Mouse (Mus musculus) embryonic facial prominence, embryonic 12.5 days (tissue): Measurements from ENCODE around the gene Nkx2-2. TPM values are rescaled to one million over a fixed set of nuclear protein-coding genes. Genes with fewer than 3 reads are reported as not detected.
A peak's percentile ranks its signal among the peaks of the same experiment; 100 is the strongest.

ENCODE experiments used
- ATAC-seq: fragments of 200-750 bp; cut with Nextera tagmentation; 2 replicates; pipeline ENCODE4 v1.8.0; 2017; ENCODE audit not compliant: insufficient number of reproducible peaks, insufficient read depth, low FRiP score, low TSS enrichment
- H3K27ac ChIP-seq: fragments of 300-500 bp; sonication (generic); 2 replicates; pipeline ENCODE4 v1.5.1; 2016; ENCODE audit warnings: mild to moderate bottlenecking
- H3K27me3 ChIP-seq: fragments of 300-500 bp; sonication (generic); 2 replicates; pipeline ENCODE4 v1.6.1; 2016; ENCODE audit warnings: mild to moderate bottlenecking, moderate library complexity
- H3K36me3 ChIP-seq: fragments of 300-500 bp; sonication (generic); 2 replicates; pipeline ENCODE4 v1.6.1; 2016; ENCODE audit warnings: mild to moderate bottlenecking
- H3K4me1 ChIP-seq: fragments of 300-500 bp; sonication (generic); 2 replicates; pipeline ENCODE4 v1.6.1; 2016
- H3K4me2 ChIP-seq: fragments of 300-500 bp; sonication (generic); replicated peaks from 2 replicates; pipeline ENCODE4 v1.6.1; 2016; ENCODE audit warnings: mild to moderate bottlenecking, moderate library complexity
- H3K4me3 ChIP-seq: fragments of 300-500 bp; sonication (generic); 2 replicates; pipeline ENCODE4 v1.5.1; 2016; ENCODE audit warnings: mild to moderate bottlenecking
- H3K9ac ChIP-seq: fragments of 300-500 bp; sonication (generic); 2 replicates; pipeline ENCODE4 v1.6.1; 2016; ENCODE audit warnings: mild to moderate bottlenecking, moderate library complexity
- H3K9me3 ChIP-seq: fragments of 300-500 bp; sonication (generic); 2 replicates; pipeline ENCODE4 v1.6.1; 2016; ENCODE audit warnings: mild to moderate bottlenecking, moderate library complexity
- WGBS: fragments of 180-500 bp; shearing (Covaris S2); methylation state at CpG from one replicate; pipeline ENCODE4 v1.1.7; 2016; 5-methylcytosine and 5-hydroxymethylcytosine counted together
- polyA plus RNA-seq: library from polyadenylated mRNA; unstranded; fragments of >200 nt; fragmentation: Nextera tagmentation; extraction: Ambion mirVana; gene quantifications from 2 replicates; pipeline ENCODE4 v1.2.1, GENCODE M21; 2016

The Nkx2-2 gene
- 0.24 and 0.33 TPM in 2 replicates for polyA plus RNA-seq

GRCm38 (mm10) chr2:147193271-147194255 lies at the start of gene Nkx2-2:
Gene Nkx2-2, minus strand, starts transcription at chr2:147194243.
- no peak within 1 kb of the TSS for H3K27ac ChIP-seq
- H3K4me1 ChIP-seq = peaks cover 15% of the 10 kb centered on the region
- peaks cover 97% of the 10 kb centered on the region for H3K27me3 ChIP-seq
- ATAC-seq = no peak
- H3K36me3 ChIP-seq = no peaks in the 10 kb centered on the region
- H3K4me3 ChIP-seq = peak within 1 kb of the TSS; percentile 33
- H3K4me2 ChIP-seq = peak within 1 kb of the TSS; percentile 63
- under 1% methylated on average over 54 of the region's 54 CpGs for WGBS
- H3K9me3 ChIP-seq = no peaks in the 10 kb centered on the region
- H3K9ac ChIP-seq = no peak within 1 kb of the TSS

- Histone ChIP-seq H3K9ac (no peak overlapping the region), H3K9me3 (no peaks in the 10 kb centered on the region), H3K27me3 (no peaks in the 10 kb centered on the region), H3K4me3 (no peak overlapping the region), H3K36me3 (no peaks in the 10 kb centered on the region), H3K27ac (no peak overlapping the region), H3K4me2 (no peak overlapping the region), H3K4me1 (no peaks in the 10 kb centered on the region)
- WGBS = 86% methylated on average over 25 of the region's 25 CpGs
- no peak for ATAC-seq
These were observed 41.8 kb upstream of the Nkx2-2 start for GRCm38 (mm10) chr2:147235707-147236290.

GRCm38 (mm10) chr2:147231175-147231574 lies 37.1 kb upstream of the Nkx2-2 start:
- 79% methylated on average over 5 of the region's 5 CpGs for WGBS
- no peak overlapping the region for H3K27ac ChIP-seq

GRCm38 (mm10) chr2:147205076-147205615 lies 11.1 kb upstream of the Nkx2-2 start:
- no peaks in the 10 kb centered on the region for H3K9me3 ChIP-seq
- peaks cover 4% of the 10 kb centered on the region; the same call in 1 of the 2 replicates for H3K27me3 ChIP-seq
- no peak overlapping the region for H3K27ac ChIP-seq
- no peak overlapping the region for H3K4me2 ChIP-seq
- no peak overlapping the region for H3K9ac ChIP-seq
- H3K4me1 ChIP-seq = no peaks in the 10 kb centered on the region
- ATAC-seq = no peak
- no peaks in the 10 kb centered on the region for H3K36me3 ChIP-seq
- 25% methylated on average over 4 of the region's 4 CpGs for WGBS
- no peak overlapping the region for H3K4me3 ChIP-seq

More at GRCm38 (mm10) chr2:147231175-147231574, 37.1 kb upstream of the Nkx2-2 start:
- no peak for ATAC-seq
- Histone ChIP-seq H3K4me1 (no peaks in the 10 kb centered on the region), H3K9ac (no peak overlapping the region), H3K36me3 (no peaks in the 10 kb centered on the region), H3K9me3 (no peaks in the 10 kb centered on the region), H3K4me3 (no peak overlapping the region), H3K27me3 (no peaks in the 10 kb centered on the region), H3K4me2 (no peak overlapping the region)

GRCm38 (mm10) chr2:147194711-147195615 lies 920 bp upstream of the Nkx2-2 start:
- peak; percentile 64 for ATAC-seq
- under 1% methylated on average over 71 of the region's 71 CpGs for WGBS

GRCm38 (mm10) chr2:147192731-147193130 lies 1.3 kb downstream of the Nkx2-2 start:
- H3K4me3 ChIP-seq = no peak overlapping the region
- no peaks in the 10 kb centered on the region for H3K9me3 ChIP-seq
- no peak overlapping the region for H3K4me2 ChIP-seq
- peaks cover 97% of the 10 kb centered on the region for H3K27me3 ChIP-seq
- ATAC-seq = no peak
- H3K27ac ChIP-seq = no peak overlapping the region
- H3K9ac ChIP-seq = no peak overlapping the region
- peaks cover 15% of the 10 kb centered on the region for H3K4me1 ChIP-seq
- H3K36me3 ChIP-seq = no peaks in the 10 kb centered on the region
- 2% methylated on average over 13 of the region's 13 CpGs for WGBS

More at GRCm38 (mm10) chr2:147194711-147195615, 920 bp upstream of the Nkx2-2 start:
- Histone ChIP-seq H3K4me1 (peaks cover 15% of the 10 kb centered on the region), H3K9me3 (no peaks in the 10 kb centered on the region), H3K9ac (no peak overlapping the region), H3K27ac (no peak overlapping the region), H3K36me3 (no peaks in the 10 kb centered on the region), H3K27me3 (peaks cover 90% of the 10 kb centered on the region), H3K4me2 (peak overlapping the region; percentile 63), H3K4me3 (peak overlapping the region; percentile 33)

- Histone ChIP-seq H3K27ac (no peak overlapping the region), H3K36me3 (no peaks in the 10 kb centered on the region), H3K4me3 (no peak overlapping the region), H3K9me3 (no peaks in the 10 kb centered on the region), H3K9ac (no peak overlapping the region), H3K4me1 (peaks cover 18% of the 10 kb centered on the region), H3K4me2 (no peak overlapping the region), H3K27me3 (peaks cover 99% of the 10 kb centered on the region)
- WGBS = under 1% methylated on average over 27 of the region's 27 CpGs
- ATAC-seq = no peak
These were observed 3.6 kb downstream of the Nkx2-2 start for GRCm38 (mm10) chr2:147190316-147191021.

GRCm38 (mm10) chr2:147189546-147190315 lies 4.3 kb downstream of the Nkx2-2 start:
- no peak overlapping the region for H3K4me2 ChIP-seq
- H3K4me1 ChIP-seq = peaks cover 12% of the 10 kb centered on the region
- no peak overlapping the region for H3K9ac ChIP-seq
- no peaks in the 10 kb centered on the region for H3K9me3 ChIP-seq
- H3K4me3 ChIP-seq = no peak overlapping the region
- no peak for ATAC-seq
- H3K27me3 ChIP-seq = peaks cover 95% of the 10 kb centered on the region
- H3K36me3 ChIP-seq = no peaks in the 10 kb centered on the region
- no peak overlapping the region for H3K27ac ChIP-seq
- under 1% methylated on average over 28 of the region's 28 CpGs for WGBS

- no peak for ATAC-seq
- no peaks in the 10 kb centered on the region for H3K36me3 ChIP-seq
- no peak overlapping the region for H3K27ac ChIP-seq
- 2% methylated on average over 11 of the region's 11 CpGs for WGBS
- H3K4me3 ChIP-seq = no peak overlapping the region
- H3K9ac ChIP-seq = no peak overlapping the region
- H3K4me1 ChIP-seq = peaks cover 8% of the 10 kb centered on the region
- H3K27me3 ChIP-seq = peaks cover 95% of the 10 kb centered on the region
- H3K4me2 ChIP-seq = no peak overlapping the region
- H3K9me3 ChIP-seq = no peaks in the 10 kb centered on the region
These were observed 5.0 kb downstream of the Nkx2-2 start for GRCm38 (mm10) chr2:147188871-147189545.
